Mouse (Mus musculus) lung, embryonic 14.5 days (tissue): ENCODE results near the gene Tprkb. TPM values are rescaled to one million over a fixed set of nuclear protein-coding genes. Genes with fewer than 3 reads are reported as not detected.
"Not testable (repeated sequence)": the region's sequence is repeated elsewhere in the genome, so short reads cannot be mapped to it uniquely, and the experiment has no call there.

Experiments
- ATAC-seq: fragments of 200-750 bp; cut with Nextera tagmentation; 2 replicates; pipeline ENCODE4 v1.8.0; 2017; ENCODE audit warnings: mild to moderate bottlenecking, moderate TSS enrichment, moderate library complexity; ENCODE audit not compliant: insufficient read depth
- DNase-seq: peaks from one replicate; pipeline ENCODE4 v3.0.0-alpha.2; 2015
- H3K27ac ChIP-seq: fragments of 300-500 bp; sonication (generic); 2 replicates; pipeline ENCODE4 v1.5.1; 2014; ENCODE audit warnings: low read depth, mild to moderate bottlenecking, moderate library complexity
- H3K27me3 ChIP-seq: fragments of 300-500 bp; sonication (generic); 2 replicates; pipeline ENCODE4 v1.6.1; 2014; ENCODE audit warnings: low read length, control low read depth; ENCODE audit not compliant: insufficient read depth
- H3K36me3 ChIP-seq: fragments of 300-500 bp; sonication (generic); 2 replicates; pipeline ENCODE4 v1.6.1; 2014; ENCODE audit warnings: control low read depth; ENCODE audit not compliant: insufficient read depth
- H3K4me1 ChIP-seq: fragments of 300-500 bp; sonication (generic); 2 replicates; pipeline ENCODE4 v1.6.1; 2014; ENCODE audit warnings: antibody characterized with exemption, control low read depth; ENCODE audit not compliant: insufficient read depth
- H3K4me2 ChIP-seq: fragments of 300-500 bp; sonication (generic); 2 replicates; pipeline ENCODE4 v1.6.1; 2014; ENCODE audit warnings: mild to moderate bottlenecking
- H3K4me3 ChIP-seq: fragments of 300-500 bp; sonication (generic); 2 replicates; pipeline ENCODE4 v1.5.1; 2014; ENCODE audit warnings: low read depth, low read length
- H3K9ac ChIP-seq: fragments of 300-500 bp; sonication (generic); 2 replicates; pipeline ENCODE4 v1.6.1; 2014
- H3K9me3 ChIP-seq: fragments of 300-500 bp; sonication (generic); 2 replicates; pipeline ENCODE4 v1.6.1; 2016; ENCODE audit warnings: low read depth, low read length, control low read depth
- CTCF ChIP-seq: IDR thresholded peaks from 2 replicates; pipeline ENCODE4 v1.5.1; 2016; ENCODE audit warnings: antibody characterized with exemption, low read depth
- WGBS: fragments of 180-500 bp; shearing (Covaris S2); extraction: QIAGEN DNeasy Blood & Tissue Kit; methylation state at CpG from one replicate; pipeline ENCODE4 v1.1.7; 2014; 5-methylcytosine and 5-hydroxymethylcytosine counted together
- polyA plus RNA-seq: library from polyadenylated mRNA; unstranded; fragments of >200 nt; fragmentation: Nextera tagmentation; extraction: Ambion mirVana; gene quantifications from 2 replicates; pipeline ENCODE4 v1.2.1, GENCODE M21; 2014

Gene Tprkb
- polyA plus RNA-seq, 1 experiment from 2014 or later: 29.1 TPM

GRCm38 (mm10) chr6:85934047-85934446 is 22.4 kb downstream of the Tprkb start:
- Histone ChIP-seq H3K4me1 (0 out of 2 replicates have a peak, but pooled peaks cover 4% of the 10 kb centered on the region), H3K36me3 (peaks cover 12% of the 10 kb centered on the region; the same call in 1 of the 2 replicates), H3K4me2 (no peak overlapping the region), H3K4me3 (no peak overlapping the region), H3K9me3 (no peaks in the 10 kb centered on the region), H3K9ac (no peak overlapping the region), H3K27me3 (no peaks in the 10 kb centered on the region), H3K27ac (no peak overlapping the region)
- TF ChIP-seq CTCF: no peak
- no peak for DNase-seq
- no peak for ATAC-seq
- 78% methylated on average over 8 of the region's 8 CpGs for WGBS

GRCm38 (mm10) chr6:85935646-85936045 is 24.0 kb downstream of the Tprkb start:
- TF ChIP-seq CTCF: 0 out of 2 replicates have a peak, but pooled peaks have one; percentile 5
- 0 out of 2 replicates have a peak, but pooled peaks cover 4% of the 10 kb centered on the region for H3K4me1 ChIP-seq
- no peak overlapping the region for H3K27ac ChIP-seq
- 52% methylated on average over 3 of the region's 3 CpGs for WGBS
- H3K36me3 ChIP-seq: no peaks in the 10 kb centered on the region
- no peak overlapping the region for H3K9ac ChIP-seq
- DNase-seq (peak; percentile 25), ATAC-seq (no peak)
- no peak overlapping the region for H3K4me3 ChIP-seq
- H3K27me3 ChIP-seq: no peaks in the 10 kb centered on the region
- no peak overlapping the region for H3K4me2 ChIP-seq
- H3K9me3 ChIP-seq: no peaks in the 10 kb centered on the region

- H3K9me3 ChIP-seq, H3K4me1 ChIP-seq, H3K36me3 ChIP-seq, H3K27me3 ChIP-seq: not testable (repeated sequence)
- WGBS: 1% methylated on average over 46 of the region's 50 CpGs
- TF ChIP-seq CTCF: peak; percentile 23; the same call in 1 of the 2 replicates
- Histone ChIP-seq H3K4me2 (peak overlapping the region; percentile 63), H3K4me3 (peak overlapping the region; percentile 39), H3K9ac (peak overlapping the region; percentile 49), H3K27ac (peak overlapping the region; percentile 72)
- DNase-seq (peak; percentile 85), ATAC-seq (peak; percentile 97)
Measured at GRCm38 (mm10) chr6:85936508-85937465, 25.1 kb downstream of the Tprkb start.

GRCm38 (mm10) chr6:85938701-85939100 is 27.0 kb downstream of the Tprkb start:
- no peak for TF ChIP-seq CTCF
- Histone ChIP-seq H3K4me1 (0 out of 2 replicates have a peak, but pooled peaks cover 4% of the 10 kb centered on the region), H3K27me3 (no peaks in the 10 kb centered on the region), H3K4me2 (no peak overlapping the region), H3K9me3 (no peaks in the 10 kb centered on the region), H3K27ac (no peak overlapping the region), H3K4me3 (no peak overlapping the region), H3K36me3 (peaks cover 11% of the 10 kb centered on the region), H3K9ac (no peak overlapping the region)
- ATAC-seq (no peak), DNase-seq (no peak)
- 60% methylated on average over 10 of the region's 10 CpGs for WGBS

DNA sequence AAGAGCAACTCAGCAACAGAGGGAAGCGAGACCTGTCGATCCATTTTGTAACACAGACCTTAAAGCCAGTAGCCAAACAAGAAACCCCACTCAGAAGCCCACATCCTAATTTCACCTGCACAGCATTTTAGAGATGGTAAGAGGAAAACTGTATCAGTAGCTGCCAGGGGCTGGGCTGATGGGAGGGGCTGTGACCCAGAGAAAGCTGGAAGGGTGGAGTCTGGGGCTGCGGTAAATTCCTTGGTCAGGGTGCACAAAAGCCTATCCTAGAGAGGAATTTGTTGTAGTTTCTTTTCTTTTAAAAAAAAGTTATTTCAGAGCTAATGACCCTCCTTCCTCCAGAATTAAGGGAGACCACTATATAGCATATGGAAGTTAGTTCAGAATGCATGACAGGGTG is 30.8 kb downstream of the Tprkb start:
- no peak overlapping the region for H3K27ac ChIP-seq
- peaks cover 48% of the 10 kb centered on the region for H3K36me3 ChIP-seq
- H3K9ac ChIP-seq: no peak overlapping the region
- no peak for ATAC-seq
- H3K27me3 ChIP-seq: no peaks in the 10 kb centered on the region
- no peak for DNase-seq
- H3K4me1 ChIP-seq: no peaks in the 10 kb centered on the region
- WGBS: 96% methylated on average over 3 of the region's 3 CpGs
- no peaks in the 10 kb centered on the region for H3K9me3 ChIP-seq
- H3K4me2 ChIP-seq: no peak overlapping the region
- no peak overlapping the region for H3K4me3 ChIP-seq
- no peak for TF ChIP-seq CTCF

- Histone ChIP-seq H3K4me3 (no peak overlapping the region), H3K9me3 (no peaks in the 10 kb centered on the region), H3K9ac (no peak overlapping the region), H3K27ac (no peak overlapping the region), H3K36me3 (peaks cover 94% of the 10 kb centered on the region), H3K4me2 (no peak overlapping the region), H3K27me3 (no peaks in the 10 kb centered on the region), H3K4me1 (no peaks in the 10 kb centered on the region)
- no peak for DNase-seq
- WGBS: 88% methylated on average over 6 of the region's 6 CpGs
- no peak for TF ChIP-seq CTCF
- ATAC-seq: no peak
Measured at GRCm38 (mm10) chr6:85948549-85948948, 36.9 kb downstream of the Tprkb start.

DNA sequence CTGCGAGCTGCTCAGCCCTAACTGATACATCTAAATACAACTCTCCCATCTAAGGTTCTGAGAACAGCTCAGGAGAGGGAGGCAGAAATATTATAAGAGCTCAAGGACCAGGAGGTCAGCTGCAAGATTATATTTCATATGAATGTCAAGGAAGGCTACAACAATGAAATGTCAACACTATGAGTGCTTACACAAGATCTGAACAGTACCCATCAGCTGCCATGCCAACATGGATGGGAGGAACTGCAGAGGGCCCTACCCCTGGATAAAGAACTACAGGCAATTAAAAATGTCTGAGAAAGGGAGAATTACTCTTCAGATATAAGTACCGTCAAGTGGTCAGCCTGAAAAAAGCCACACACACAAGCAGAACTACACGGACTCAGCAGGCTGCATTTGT is 45.9 kb downstream of the Tprkb start:
- WGBS: 66% methylated on average over 3 of the region's 3 CpGs
- TF ChIP-seq CTCF: no peak
- peaks cover 51% of the 10 kb centered on the region for H3K36me3 ChIP-seq

More for the DNA sequence above, 45.9 kb downstream of the Tprkb start:
- Histone ChIP-seq H3K4me3 (no peak overlapping the region), H3K27ac (no peak overlapping the region), H3K27me3 (no peaks in the 10 kb centered on the region), H3K4me2 (no peak overlapping the region), H3K9ac (no peak overlapping the region), H3K9me3 (no peaks in the 10 kb centered on the region), H3K4me1 (peaks cover 5% of the 10 kb centered on the region; the same call in 1 of the 2 replicates)
- DNase-seq: no peak
- no peak for ATAC-seq
